13 mouse cellular contexts compared by ENCODE assay signal in the genomic region with DNA sequence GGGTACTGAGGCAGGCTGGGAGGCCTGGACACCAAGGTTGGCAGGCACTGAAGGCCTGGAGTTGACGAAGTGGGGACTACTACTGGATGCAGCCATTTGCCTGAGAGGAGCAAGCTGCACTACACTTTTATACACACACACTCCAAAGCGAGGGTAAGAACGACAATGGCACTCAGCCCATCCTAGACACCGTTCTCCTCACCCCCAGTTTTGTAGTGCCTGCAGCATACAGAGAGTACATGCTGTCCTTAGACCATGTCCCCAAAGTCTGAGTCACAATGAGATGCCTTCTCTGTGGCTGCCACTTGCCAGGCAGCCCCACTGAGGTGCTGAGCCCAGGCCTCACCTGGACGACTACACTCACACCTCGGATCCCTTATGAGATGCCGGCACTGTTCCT. TPM values are rescaled to one million over a fixed set of nuclear protein-coding genes. Genes with fewer than 3 reads are reported as not detected.
DNase-seq lines count a peak whose midpoint lies in the region; ATAC-seq and TF ChIP-seq lines count a peak whose summit lies in the region.
"Had no signal": no experiment of that assay in that cellular context is flagged by ENCODE, and none has a peak within 500 bp of the region (broad histone marks: within the 10 kb centered on the region; RNA-seq: fewer than 3 reads in every experiment).

No protein-coding gene starts in this region.

- no peak for TF ChIP-seq CTCF in midbrain, postnatal 0 days (IDR thresholded peaks at IDR 0.05)

- no peak overlapping the region for H3K4me2 ChIP-seq in midbrain, embryonic 12.5 days (replicated peaks)
- H3K4me2 ChIP-seq in midbrain, postnatal 0 days (ENCODE audit: low read depth, low read length, poor library complexity, severe bottlenecking), result no peak overlapping the region
- H3K4me2 ChIP-seq in hindbrain, embryonic 16.5 days (ENCODE audit: low read length), result no peak overlapping the region
- H3K4me2 ChIP-seq in midbrain, embryonic 15.5 days, result no peak overlapping the region

- peaks cover 14% of the 10 kb centered on the region; the same call in 1 of the 2 replicates for H3K36me3 ChIP-seq in midbrain, embryonic 12.5 days
- no peaks in the 10 kb centered on the region; the same call in 1 of the 2 replicates for H3K36me3 ChIP-seq in midbrain, postnatal 0 days (ENCODE audit: insufficient read depth, low read length)
- no peaks in the 10 kb centered on the region for H3K36me3 ChIP-seq in hindbrain, embryonic 16.5 days (ENCODE audit: control insufficient read depth, insufficient read depth, low read length)
- no peaks in the 10 kb centered on the region for H3K36me3 ChIP-seq in midbrain, embryonic 15.5 days (replicated peaks)

- DNase-seq in frontal cortex, postnatal 10 days (ENCODE audit: low spot score in 2 of 2), result no peak
- DNase-seq in midbrain, postnatal 0 days (ENCODE audit: low spot score), result no peak
- no peak for DNase-seq in kidney, adult 18-20 months
- DNase-seq in adrenal gland, postnatal 10 days, result no peak
- DNase-seq: cerebellum, adult 2 months; heart, adult 2 months; kidney, adult 8-10 months had no signal

- no peak overlapping the region for H3K9ac ChIP-seq in midbrain, embryonic 12.5 days (replicated peaks)
- no peak overlapping the region for H3K9ac ChIP-seq in midbrain, postnatal 0 days (replicated peaks; ENCODE audit: low read length, poor library complexity, severe bottlenecking)
- H3K9ac ChIP-seq in hindbrain, embryonic 16.5 days (ENCODE audit: low read depth, low read length), result no peak overlapping the region
- H3K9ac ChIP-seq in midbrain, embryonic 15.5 days, result no peak overlapping the region
- H3K9ac ChIP-seq: liver, embryonic 14.5 days had no signal

- H3K9me3 ChIP-seq in midbrain, embryonic 12.5 days, result no peaks in the 10 kb centered on the region
- no peaks in the 10 kb centered on the region for H3K9me3 ChIP-seq in midbrain, postnatal 0 days (ENCODE audit: low read length)
- H3K9me3 ChIP-seq in hindbrain, embryonic 16.5 days (ENCODE audit: control insufficient read depth, low read length), result no peaks in the 10 kb centered on the region
- H3K9me3 ChIP-seq in midbrain, embryonic 15.5 days, result no peaks in the 10 kb centered on the region

- peaks cover 57% of the 10 kb centered on the region for H3K4me1 ChIP-seq in midbrain, embryonic 12.5 days
- peaks cover 21% of the 10 kb centered on the region; the same call in 1 of the 2 replicates for H3K4me1 ChIP-seq in midbrain, postnatal 0 days (ENCODE audit: insufficient read depth, low read length)
- peaks cover 37% of the 10 kb centered on the region for H3K4me1 ChIP-seq in hindbrain, embryonic 16.5 days (ENCODE audit: control insufficient read depth, insufficient read depth, low read depth, low read length)
- peaks cover 84% of the 10 kb centered on the region for H3K4me1 ChIP-seq in midbrain, embryonic 15.5 days

- 83% methylated on average over 7 of the region's 7 CpGs for WGBS in midbrain, embryonic 12.5 days
- WGBS in midbrain, postnatal 0 days, result 86% methylated on average over 7 of the region's 7 CpGs
- WGBS in hindbrain, embryonic 16.5 days, result 78% methylated on average over 7 of the region's 7 CpGs
- 85% methylated on average over 7 of the region's 7 CpGs for WGBS in midbrain, embryonic 15.5 days

- ATAC-seq in frontal cortex, adult (ENCODE audit: low TSS enrichment), result peak; percentile 2; the same call in 1 of the 2 replicates
- no peak for ATAC-seq in midbrain, embryonic 12.5 days (ENCODE audit: low FRiP score, low read depth)
- ATAC-seq in midbrain, postnatal 0 days (ENCODE audit: low FRiP score), result no peak
- no peak for ATAC-seq in hindbrain, embryonic 16.5 days
- ATAC-seq in midbrain, embryonic 15.5 days (replicated peaks), result no peak

- H3K27me3 ChIP-seq in midbrain, embryonic 12.5 days, result peaks cover 7% of the 10 kb centered on the region
- H3K27me3 ChIP-seq in midbrain, postnatal 0 days (ENCODE audit: insufficient read depth, low read length), result no peaks in the 10 kb centered on the region
- H3K27me3 ChIP-seq in hindbrain, embryonic 16.5 days (replicated peaks; ENCODE audit: control insufficient read depth, insufficient read depth, low read length), result no peaks in the 10 kb centered on the region
- H3K27me3 ChIP-seq in midbrain, embryonic 15.5 days (replicated peaks), result no peaks in the 10 kb centered on the region

- peak overlapping the region; percentile 68 for H3K27ac ChIP-seq in midbrain, embryonic 12.5 days (replicated peaks)
- no peak overlapping the region; the same call in 1 of the 2 replicates for H3K27ac ChIP-seq in midbrain, postnatal 0 days (ENCODE audit: low read depth, low read length)
- 0 out of 2 replicates have a peak overlapping the region, but pooled peaks have one; percentile 21 for H3K27ac ChIP-seq in hindbrain, embryonic 16.5 days (ENCODE audit: low read depth, low read length)
- H3K27ac ChIP-seq in midbrain, embryonic 15.5 days, result peak overlapping the region; percentile 16; the same call in 1 of the 2 replicates
- H3K27ac ChIP-seq: heart, adult 2 months; liver, embryonic 14.5 days had no signal

- H3K4me3 ChIP-seq in midbrain, embryonic 12.5 days, result no peak overlapping the region
- H3K4me3 ChIP-seq in midbrain, postnatal 0 days (ENCODE audit: low read depth, low read length), result no peak overlapping the region
- H3K4me3 ChIP-seq in hindbrain, embryonic 16.5 days (ENCODE audit: low read length), result no peak overlapping the region
- no peak overlapping the region for H3K4me3 ChIP-seq in midbrain, embryonic 15.5 days
- H3K4me3 ChIP-seq: heart, adult 2 months had no signal

RNA-seq across cellular contexts. Expression of a gene that starts 3.9 kb away (rescaled TPM):
- polyA plus RNA-seq in midbrain, embryonic 12.5 days (2016; fragmentation: Nextera tagmentation; extraction: Ambion mirVana), result 302 and 331 TPM in 2 replicates
- total RNA-seq in midbrain, postnatal 0 days (2014; rRNA removed), result 213 and 233 TPM in 2 replicates
- 453 and 478 TPM in 2 replicates for polyA plus RNA-seq in midbrain, postnatal 0 days (2015; fragmentation: Nextera tagmentation; extraction: Ambion mirVana)
- 343 and 396 TPM in 2 replicates for polyA plus RNA-seq in hindbrain, embryonic 16.5 days (2015; fragmentation: Nextera tagmentation; extraction: Ambion mirVana)
- polyA plus RNA-seq in midbrain, embryonic 15.5 days (2015; fragmentation: Nextera tagmentation; extraction: Ambion mirVana), result 365 and 372 TPM in 2 replicates
- 100 to 1,000 TPM; 152 to 180 TPM for total RNA-seq in adrenal gland, postnatal 10 days (2021)

RNA-seq across cellular contexts. Expression of a gene that starts 37.8 kb away (rescaled TPM):
- 0.16 and 0.51 TPM in 2 replicates for polyA plus RNA-seq in midbrain, embryonic 12.5 days (2016; fragmentation: Nextera tagmentation; extraction: Ambion mirVana)
- total RNA-seq in midbrain, postnatal 0 days (2014; rRNA removed), result 0.09 TPM in 1 of 2 replicates, not detected in the other
- 0.32 TPM in 1 of 2 replicates, not detected in the other for polyA plus RNA-seq in midbrain, postnatal 0 days (2015; fragmentation: Nextera tagmentation; extraction: Ambion mirVana)
- polyA plus RNA-seq in hindbrain, embryonic 16.5 days (2015; fragmentation: Nextera tagmentation; extraction: Ambion mirVana), result 0.27 and 0.31 TPM in 2 replicates
- polyA plus RNA-seq in midbrain, embryonic 15.5 days (2015; fragmentation: Nextera tagmentation; extraction: Ambion mirVana), result 0.21 and 0.40 TPM in 2 replicates
- 1 to 10 TPM; 2.3 to 6.1 TPM for total RNA-seq in adrenal gland, postnatal 10 days (2021)
- total RNA-seq: MEL had no signal
